Mouse (Mus musculus): ENCODE results near the gene Sgsm1.

The Sgsm1 gene

GRCm38 (mm10) chr5:113216328-113216960 is 94.1 kb downstream of the Sgsm1 start:
- no peak for DNase-seq (ENCODE audit: low spot score)

DNA sequence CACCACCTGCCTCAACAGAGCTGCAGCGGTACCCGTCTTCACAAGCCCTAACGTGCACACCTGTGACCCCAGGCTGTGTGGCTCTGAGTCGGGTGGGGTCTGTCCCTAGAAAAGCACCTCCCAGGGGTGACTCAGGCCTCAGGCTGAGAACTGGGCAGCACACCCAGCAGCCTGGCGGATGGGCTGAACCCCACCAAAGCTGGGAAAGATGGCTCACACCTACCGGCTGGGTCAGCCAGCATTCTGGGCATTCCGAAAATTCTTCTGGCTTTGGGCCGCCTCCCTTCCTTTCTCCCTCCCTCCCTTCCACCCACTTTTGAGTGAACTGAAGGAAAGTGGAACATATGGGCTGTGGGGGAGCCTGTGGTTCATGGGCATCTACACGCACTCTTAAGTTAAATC is 95.0 kb downstream of the Sgsm1 start:
- no peak for DNase-seq (ENCODE audit: low spot score)

DNA sequence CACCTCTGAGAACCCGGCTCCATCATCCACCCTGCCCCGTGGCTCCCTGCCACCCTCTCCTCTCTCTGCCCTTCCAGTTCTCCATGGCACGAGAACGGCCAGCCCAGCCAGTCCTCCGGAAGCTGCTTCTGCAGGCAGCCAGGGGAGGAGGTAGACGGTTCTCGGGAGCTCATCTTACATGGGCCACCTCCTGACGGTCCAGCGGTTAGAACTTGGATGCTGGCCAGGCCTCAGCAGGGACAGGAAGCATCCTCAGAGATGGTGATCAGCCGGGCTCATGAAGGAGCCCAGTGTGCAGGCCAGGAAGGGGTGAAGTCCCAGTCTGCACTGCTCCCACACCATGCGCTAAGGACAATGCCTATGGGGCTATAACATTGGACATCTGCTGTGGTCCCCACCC is 96.1 kb downstream of the Sgsm1 start:
- DNase-seq (ENCODE audit: low spot score) = no peak

DNA sequence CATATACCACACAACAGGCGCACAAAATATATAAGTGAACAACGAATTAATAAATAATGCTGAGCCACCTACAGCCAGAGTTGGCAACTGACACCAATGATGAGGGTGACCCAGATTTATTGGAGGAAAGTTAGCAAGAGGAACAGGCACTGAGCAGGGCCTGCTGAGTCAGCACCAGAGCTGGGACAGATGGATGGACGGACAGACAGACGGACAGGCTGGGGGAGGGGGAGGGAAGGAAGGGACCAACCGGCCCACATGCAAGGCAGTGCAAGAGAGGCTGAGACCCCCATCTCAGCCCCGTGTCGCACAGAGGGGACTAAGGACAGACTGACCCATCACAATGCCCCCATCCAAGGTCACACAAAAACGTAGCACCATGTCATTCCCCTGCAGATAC is 96.5 kb downstream of the Sgsm1 start:
- DNase-seq (ENCODE audit: low spot score) = no peak

DNA sequence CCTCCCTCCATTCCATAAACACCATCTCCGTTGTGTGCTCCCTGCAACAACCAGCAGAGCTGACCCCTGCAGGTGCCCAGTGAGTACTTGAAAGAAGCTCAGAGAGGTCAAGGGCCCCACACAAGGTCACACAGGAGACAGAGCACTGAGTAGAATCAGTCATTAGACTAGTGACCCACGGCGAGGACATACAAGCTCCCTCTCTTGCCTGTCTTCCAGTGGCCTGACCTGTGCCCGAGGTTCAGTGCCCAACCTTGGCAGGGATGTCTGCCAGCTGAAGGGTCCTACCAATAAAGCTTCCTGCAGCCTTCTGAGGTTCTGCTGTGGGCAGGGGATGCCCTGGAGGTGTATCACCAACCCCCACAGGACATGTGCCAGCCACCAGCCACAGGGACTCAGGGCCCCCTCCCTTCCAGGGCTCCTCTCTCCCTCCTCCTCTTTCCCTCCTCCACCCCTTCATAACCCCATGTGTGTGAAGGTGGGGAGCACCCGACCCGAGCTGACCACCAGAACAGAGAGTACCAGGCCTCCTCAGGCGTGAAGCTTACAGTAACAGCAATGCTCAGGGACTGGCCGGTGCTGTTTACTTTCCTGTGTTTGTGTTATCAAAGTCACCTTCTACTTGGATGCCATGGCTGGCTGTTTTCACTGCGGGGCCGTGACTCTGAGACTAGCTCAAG is 98.3 kb downstream of the Sgsm1 start:
- no peak for DNase-seq (ENCODE audit: low spot score)

- no peak for DNase-seq (ENCODE audit: low spot score)
These were observed 100.3 kb downstream of the Sgsm1 start for GRCm38 (mm10) chr5:113210314-113210713.

- no peak for DNase-seq (ENCODE audit: low spot score)
These were observed 100.7 kb downstream of the Sgsm1 start for GRCm38 (mm10) chr5:113209898-113210297.

DNA sequence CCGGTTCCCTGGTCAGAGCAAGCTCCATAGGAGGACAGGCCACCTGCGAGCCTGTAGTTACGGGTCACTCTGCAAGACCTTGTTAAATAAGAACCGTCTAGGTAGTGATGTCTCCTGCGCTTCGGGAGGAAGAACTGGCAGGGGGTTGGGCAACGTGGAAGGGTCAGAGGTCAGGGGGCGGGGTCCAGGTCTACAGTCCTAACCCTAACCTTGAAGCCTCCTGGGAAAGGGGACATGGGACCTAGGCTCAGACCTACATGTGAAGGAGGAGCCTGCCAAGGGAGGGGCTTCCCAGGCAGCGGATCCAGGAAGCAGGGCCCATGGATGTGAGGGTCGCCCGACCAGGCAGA is 101.2 kb downstream of the Sgsm1 start:
- DNase-seq (ENCODE audit: low spot score) = no peak

GRCm38 (mm10) chr5:113208622-113209400 is 101.8 kb downstream of the Sgsm1 start:
- DNase-seq (ENCODE audit: low spot score) = no peak

DNA sequence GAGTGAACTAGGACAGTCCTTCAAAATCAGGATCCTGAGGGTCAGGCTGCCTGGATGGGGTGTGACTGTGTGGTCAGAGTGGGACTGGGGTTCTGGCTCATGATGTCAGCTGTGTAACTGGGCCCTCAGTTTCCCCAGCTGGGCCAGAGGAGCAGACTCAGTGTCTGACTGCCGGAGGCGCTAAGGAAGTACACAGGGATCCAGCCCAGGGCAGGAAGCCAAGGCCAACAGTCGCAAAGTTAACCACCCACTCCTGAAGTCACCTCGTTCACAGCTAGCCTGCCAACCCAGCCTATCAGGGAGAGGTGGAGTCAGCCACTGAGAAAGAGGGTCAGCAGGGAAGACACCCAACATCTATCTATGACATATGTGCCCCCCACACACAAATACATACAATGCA is 102.5 kb downstream of the Sgsm1 start:
- no peak for DNase-seq (ENCODE audit: low spot score)

DNA sequence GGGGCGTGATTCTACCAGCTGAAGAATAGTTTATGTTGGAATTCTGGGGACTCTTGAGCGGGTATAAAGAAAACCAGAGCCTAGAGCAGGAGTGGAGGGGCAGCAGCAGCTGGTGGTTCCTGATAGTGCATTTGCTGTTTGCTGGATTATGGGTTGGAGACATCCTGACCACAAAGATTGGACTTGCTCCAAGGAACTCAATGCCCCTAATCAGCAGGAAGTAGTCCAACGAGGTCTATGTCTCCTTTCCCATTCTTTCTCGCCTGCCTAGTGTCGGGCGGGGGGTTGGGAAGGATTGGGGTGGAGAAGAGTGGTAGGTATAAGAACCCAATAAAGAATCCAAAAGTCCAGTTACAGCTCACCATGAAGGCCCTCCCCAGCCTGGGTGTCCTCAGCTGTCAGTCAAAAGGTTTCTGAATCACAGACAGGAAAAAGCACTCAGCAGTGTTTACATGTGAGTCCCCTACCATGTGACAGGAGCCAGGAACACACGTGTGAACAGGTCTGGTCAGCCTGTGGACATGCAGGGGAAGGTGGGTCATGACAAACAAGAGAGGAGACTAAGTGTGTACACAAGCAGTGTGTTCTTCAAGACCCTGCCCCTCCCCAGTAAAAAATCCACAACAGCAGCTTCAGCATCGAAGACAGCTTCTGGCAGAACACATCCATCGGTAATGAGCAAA is 103.8 kb downstream of the Sgsm1 start:
- no peak for DNase-seq (ENCODE audit: low spot score)

GRCm38 (mm10) chr5:113204193-113204592 is 106.4 kb downstream of the Sgsm1 start:
- DNase-seq (ENCODE audit: low spot score) = no peak

DNA sequence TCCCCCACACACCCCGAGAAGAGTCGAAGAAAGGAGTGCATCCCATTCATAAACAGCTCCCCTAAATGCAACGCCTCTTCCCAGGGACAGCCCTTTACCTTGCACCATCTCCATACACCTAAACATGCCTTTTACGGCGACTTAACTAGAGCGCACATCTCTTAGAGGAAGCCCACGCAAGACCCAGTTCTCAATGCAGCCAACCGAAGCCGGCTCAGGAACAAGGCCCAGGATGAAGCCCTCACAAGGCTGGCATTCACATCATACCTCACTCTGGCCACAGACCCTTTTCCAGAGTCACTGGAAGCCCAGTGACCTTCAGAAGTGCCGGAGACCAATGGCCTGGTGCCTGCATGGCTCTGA is 110.8 kb downstream of the Sgsm1 start:
- DNase-seq (ENCODE audit: low spot score) = no peak

- DNase-seq (ENCODE audit: low spot score) = no peak
These were observed 111.3 kb downstream of the Sgsm1 start for GRCm38 (mm10) chr5:113199126-113199771.

DNA sequence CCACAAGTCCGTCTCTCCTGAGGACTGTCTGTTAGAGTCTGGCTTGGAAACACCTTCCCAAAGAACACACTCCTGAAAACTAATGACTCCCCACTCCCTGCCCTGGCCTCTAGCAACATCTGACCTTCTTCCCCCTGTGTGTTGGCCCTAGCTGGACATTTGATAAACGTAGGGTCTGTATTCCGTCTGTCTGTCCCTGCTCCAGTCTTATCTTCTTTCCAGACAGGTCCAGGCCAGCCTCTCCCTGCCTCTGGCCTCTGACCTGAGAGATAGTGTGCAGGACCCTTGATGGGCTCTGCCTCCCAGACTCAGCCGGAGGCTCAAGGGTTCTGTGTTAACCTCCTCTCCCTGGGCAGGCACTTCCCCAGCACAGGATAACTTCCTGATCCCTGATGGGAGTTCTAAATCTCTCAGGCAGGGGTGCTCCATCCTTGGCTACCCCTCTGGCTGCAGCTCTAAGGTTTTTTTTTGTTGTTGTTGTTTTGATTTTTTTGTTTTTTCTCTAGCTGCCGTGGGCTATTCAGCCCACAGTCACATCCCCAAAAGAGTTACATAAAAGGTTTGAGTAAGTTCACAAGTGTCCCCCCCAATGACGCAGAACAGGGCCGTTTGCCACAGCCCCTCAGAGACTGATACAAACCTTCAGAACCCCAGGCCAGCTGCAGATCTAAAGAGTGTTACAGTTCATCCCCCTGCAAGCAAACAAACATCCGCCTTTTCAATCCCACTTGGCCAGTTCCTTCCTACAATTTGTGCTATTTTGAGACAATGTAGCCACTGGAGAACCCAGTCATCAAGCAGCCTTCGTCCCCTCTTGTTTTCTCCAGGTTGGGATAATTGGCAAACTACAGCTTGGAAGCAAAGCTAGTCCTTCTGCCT is 113.4 kb downstream of the Sgsm1 start:
- DNase-seq (ENCODE audit: low spot score) = no peak

DNA sequence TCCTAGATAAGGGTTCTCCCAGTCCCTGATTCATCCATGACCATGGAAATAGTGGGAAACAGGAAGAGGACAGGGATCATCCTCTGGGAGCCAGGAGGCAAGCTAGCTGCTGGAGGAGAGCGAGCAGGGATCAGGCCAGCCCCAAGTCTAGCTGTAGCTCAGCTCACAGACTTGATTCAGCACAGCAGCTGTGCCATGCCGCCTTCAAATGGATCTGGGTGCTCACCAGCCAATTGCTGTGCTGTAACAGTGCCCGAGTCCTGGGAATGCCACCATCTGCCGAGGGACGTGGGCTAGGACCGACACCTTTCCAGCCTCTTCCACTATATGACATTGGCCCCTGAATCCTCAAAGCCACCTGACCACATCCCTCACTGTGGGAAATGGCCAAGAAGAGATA is 114.7 kb downstream of the Sgsm1 start:
- DNase-seq (ENCODE audit: low spot score) = no peak

DNA sequence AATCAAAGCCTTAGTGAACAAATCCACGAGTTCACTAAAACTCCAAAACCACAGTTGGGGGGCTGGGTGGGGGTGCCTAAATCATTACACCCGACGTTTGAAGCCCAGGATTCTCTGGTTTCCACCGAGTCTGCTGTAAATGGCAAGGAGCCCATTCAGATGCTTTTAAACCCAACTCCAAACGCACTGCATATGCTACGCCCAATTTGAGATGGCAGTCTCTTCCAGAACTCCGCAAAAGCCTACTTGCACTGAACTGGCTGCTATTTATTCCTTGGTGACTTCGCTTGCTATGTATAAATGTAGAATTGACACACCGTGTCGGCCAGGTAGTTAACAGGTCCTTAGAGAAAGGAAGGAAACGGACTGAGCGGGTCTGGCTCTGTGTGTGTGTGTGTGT is 115.1 kb downstream of the Sgsm1 start:
- DNase-seq (ENCODE audit: low spot score) = no peak

GRCm38 (mm10) chr5:113193762-113194161 is 116.8 kb downstream of the Sgsm1 start:
- no peak for DNase-seq (ENCODE audit: low spot score)
